Mouse (Mus musculus) granulocyte monocyte progenitor cell, adult 5-6 weeks (primary cell): ENCODE measurements around the gene Dhx40. TPM values are rescaled to one million over a fixed set of nuclear protein-coding genes. Genes with fewer than 3 reads are reported as not detected.

Source experiments
- total RNA-seq, 2 experiments: library from RNA; stranded (forward) in 1 of 2; stranded (reverse) in 1 of 2; fragments of 200-712, 200-1000 nt in 1 of 2; fragments of >200 nt in 1 of 2; fragmentation: Nextera tagmentation in 1 of 2; gene quantifications; 2 replicates each; pipeline ENCODE4 v1.2.3; 2014 to 2017

Gene Dhx40
- total RNA-seq, 2 experiments from 2014 or later = 19.3 to 31.7 TPM

Other genes with a start within 250 kb of the Dhx40 start
- gene Vmp1, start 123.9 kb downstream of the Dhx40 start, total RNA-seq (2014; fragmentation: Nextera tagmentation) = 61.1 and 83.8 TPM in 2 replicates
- 79.1 and 105 TPM in 2 replicates for gene Vmp1, start 123.9 kb downstream of the Dhx40 start, total RNA-seq (2017)
- 21.5 and 27.7 TPM in 2 replicates for gene Ptrh2, start 123.8 kb downstream of the Dhx40 start, total RNA-seq (2014; fragmentation: Nextera tagmentation)
- 20.7 and 29.3 TPM in 2 replicates for gene Ptrh2, start 123.8 kb downstream of the Dhx40 start, total RNA-seq (2017)
- gene Cltc, start 50.2 kb downstream of the Dhx40 start, total RNA-seq (2014; fragmentation: Nextera tagmentation) = 127 and 155 TPM in 2 replicates
- 129 and 145 TPM in 2 replicates for gene Cltc, start 50.2 kb downstream of the Dhx40 start, total RNA-seq (2017)
- 11.6 and 18.4 TPM in 2 replicates for gene Ypel2, start 186.0 kb upstream of the Dhx40 start, total RNA-seq (2014; fragmentation: Nextera tagmentation)
- gene Ypel2, start 186.0 kb upstream of the Dhx40 start, total RNA-seq (2017) = 6.7 and 6.9 TPM in 2 replicates